Mouse (Mus musculus): ENCODE results near the gene Ptprm.

Gene Ptprm

DNA sequence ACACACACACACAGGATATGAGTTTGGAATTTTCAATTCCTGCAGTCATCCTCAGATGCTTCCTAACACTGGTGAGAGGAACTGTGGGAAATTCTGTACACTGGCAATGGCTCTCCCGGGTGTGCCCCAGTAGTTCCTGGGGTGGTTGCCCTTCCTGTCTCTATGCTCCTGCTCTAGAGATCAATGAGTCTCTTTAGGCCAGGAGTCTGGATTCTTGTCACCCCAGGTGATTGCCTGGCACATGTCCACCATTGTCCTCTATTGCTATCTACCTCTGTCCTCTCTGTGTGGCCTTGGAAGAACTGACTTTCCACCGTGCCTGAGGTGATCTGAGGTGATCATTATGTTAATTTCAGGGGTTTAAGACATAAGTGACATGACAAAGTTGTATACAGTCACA lies 10.8 kb downstream of the Ptprm start:
- DNase-seq, result no peak

- no peak for DNase-seq
These were observed 11.3 kb downstream of the Ptprm start for GRCm38 (mm10) chr17:67343006-67343405.

DNA sequence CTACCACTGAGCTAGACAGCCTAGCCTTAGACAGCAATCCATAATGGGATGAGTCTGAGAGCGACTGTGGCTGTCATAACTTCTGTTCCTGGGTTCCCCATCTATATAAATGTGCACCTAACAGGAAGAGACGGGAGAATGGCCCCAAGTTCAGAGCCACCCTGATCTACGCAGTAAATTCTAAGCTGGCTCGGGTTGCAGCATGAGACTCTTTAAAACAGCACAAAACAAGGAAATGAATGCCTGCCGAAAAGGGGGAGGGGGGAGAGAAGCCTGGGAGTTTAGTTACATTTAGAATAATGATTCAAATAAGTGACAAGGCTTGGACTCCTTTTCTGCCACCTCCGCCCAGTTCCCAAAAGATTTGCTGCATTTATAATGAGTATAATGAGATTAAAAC lies 13.9 kb downstream of the Ptprm start:
- no peak for DNase-seq

- DNase-seq, result no peak
These were observed 14.7 kb downstream of the Ptprm start for GRCm38 (mm10) chr17:67339569-67339968.

DNA sequence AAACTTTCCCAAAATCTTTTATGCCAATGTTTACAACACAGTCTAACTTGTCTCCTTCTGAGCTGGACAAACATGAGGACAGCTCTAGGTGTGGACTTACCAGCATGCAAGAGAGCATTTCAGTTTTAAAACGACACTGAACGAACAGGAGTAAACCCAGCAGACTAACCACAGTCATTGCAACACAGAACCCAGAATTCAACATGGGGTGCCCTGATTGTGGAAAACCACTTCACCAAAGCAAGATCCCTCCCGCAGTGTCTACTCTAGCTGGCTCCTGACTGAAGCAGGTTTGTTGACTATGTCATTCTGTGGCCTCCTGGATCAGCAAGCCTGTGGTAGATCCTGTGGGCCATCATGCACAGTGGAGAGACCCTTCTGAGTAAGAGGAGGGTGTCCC lies 19.9 kb downstream of the Ptprm start:
- no peak for DNase-seq

DNA sequence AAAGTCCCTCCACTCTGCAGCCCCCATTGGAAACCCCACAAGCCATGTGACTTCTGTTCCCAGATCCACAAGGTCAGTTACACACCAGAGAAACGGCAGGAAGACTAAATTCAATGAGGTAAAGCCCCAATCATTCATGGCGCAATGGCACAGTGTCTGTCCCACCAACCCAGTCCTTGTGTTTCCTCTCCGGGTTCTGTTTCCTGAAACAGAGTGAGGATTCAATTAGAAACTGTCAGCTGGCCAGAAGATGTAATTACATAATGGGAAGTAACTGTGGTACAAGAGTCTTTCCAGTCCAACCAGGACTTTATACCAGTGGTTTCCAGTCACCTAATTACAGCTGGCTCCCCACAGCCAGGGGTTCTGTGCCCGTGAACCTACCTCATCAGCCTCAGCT lies 24.8 kb downstream of the Ptprm start:
- no peak for DNase-seq

DNA sequence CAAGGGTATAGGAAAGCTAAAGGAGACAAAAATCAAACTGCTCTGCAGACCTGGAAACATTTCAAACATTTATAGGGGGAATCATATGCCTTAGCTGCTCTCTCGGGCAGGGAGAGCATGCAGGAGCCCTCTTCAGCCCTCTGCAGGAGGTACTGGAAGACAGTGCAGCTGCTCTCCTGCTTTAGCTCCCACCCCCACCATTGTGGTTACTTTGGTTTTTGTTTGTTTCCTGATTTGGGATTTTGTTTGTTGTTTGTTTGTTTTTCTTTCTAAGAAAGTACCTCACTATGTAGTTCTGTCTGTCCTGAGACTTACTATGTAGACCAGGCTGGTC lies 29.8 kb downstream of the Ptprm start:
- no peak for DNase-seq

DNA sequence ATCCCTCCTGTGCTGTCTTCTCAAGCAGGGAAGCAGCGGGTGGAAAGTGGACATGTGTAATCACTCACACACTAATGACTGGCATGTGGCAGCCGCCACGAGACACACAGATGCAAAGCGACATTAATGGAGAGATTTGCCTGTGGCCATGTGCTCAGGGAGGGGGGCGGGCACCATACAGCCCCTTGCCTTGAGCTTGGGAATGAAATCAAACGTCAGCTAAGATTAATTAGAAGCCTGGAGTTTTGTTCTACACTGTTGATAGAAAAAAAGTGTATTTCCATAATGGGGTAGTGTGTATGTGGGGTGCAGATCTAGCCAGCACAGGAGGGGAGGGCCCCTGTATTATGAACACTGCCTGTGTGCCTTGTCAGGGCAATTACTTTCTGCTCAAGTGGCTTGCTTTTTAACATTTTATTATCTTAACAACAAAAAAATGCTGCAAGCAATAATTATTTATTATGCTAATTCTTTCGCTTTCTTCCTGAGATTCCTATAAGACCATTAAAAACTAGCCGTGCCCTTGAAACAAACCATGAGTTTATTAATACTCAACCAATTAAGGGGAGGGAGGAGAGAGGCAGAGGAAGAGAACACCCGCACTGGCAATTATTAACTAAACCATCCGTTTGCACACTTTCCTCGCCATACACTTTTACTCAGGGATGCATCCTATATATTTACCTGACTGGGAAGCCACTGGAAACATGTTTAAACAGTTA lies 30.3 kb downstream of the Ptprm start:
- DNase-seq, result no peak

DNA sequence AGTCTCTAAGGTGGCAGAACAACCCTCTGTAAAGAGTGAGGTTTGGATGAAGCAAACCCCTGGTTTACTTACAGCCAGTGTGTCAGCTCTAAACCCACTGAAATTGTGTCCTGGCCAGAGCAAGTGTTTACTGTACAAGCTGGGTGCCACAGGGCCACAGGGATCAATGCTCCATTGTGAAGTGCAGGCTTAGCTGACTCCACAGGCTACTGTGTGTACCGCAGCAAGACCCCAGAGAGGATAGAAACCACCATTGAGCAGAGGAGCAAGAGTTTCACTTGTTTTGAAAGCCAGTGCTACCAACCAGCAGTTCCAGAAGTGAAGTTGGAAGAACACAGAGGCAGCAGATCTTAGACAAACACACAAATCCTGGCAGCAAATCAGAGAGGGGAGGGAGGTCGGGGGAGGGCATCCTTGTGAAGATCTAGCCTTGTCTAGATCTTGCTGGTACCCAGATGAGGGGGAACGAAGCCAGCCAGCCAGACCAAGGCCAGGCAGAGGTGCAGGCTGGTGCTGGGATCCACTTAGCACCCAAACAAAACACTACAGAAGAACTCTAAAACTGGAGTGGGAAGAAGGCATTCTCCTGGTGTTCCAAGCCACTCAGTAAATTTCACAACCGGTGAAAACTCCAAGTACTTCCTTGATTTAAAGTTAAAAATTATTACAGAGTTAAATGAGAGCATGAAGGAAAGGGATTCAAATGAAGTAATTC lies 39.6 kb downstream of the Ptprm start:
- DNase-seq, result no peak

DNA sequence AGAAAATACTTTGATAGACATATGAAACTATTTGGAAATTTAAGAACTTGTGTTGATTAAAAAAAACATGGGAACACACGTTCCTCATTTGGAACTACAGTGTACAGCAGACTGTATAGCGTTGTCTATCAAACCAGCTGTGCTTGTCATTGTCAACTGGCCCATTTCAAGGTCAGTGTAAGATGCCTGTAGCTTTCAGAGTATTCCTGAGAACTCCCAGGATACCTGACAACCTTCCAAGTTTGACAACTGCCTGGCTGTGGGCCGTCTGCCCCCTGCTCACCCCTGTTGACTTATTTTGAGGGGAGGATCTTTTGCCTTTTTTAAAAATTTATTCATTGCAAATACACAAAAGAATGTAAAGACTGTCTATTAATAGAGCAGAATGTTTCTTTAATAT lies 45.8 kb downstream of the Ptprm start:
- no peak for DNase-seq

GRCm38 (mm10) chr17:67306066-67306845 lies 48.0 kb downstream of the Ptprm start:
- DNase-seq, result no peak

GRCm38 (mm10) chr17:67304831-67305230 lies 49.4 kb downstream of the Ptprm start:
- no peak for DNase-seq

- peak; percentile 36 to 60 for DNase-seq
These were observed 50.7 kb downstream of the Ptprm start for GRCm38 (mm10) chr17:67303326-67304099.

DNA sequence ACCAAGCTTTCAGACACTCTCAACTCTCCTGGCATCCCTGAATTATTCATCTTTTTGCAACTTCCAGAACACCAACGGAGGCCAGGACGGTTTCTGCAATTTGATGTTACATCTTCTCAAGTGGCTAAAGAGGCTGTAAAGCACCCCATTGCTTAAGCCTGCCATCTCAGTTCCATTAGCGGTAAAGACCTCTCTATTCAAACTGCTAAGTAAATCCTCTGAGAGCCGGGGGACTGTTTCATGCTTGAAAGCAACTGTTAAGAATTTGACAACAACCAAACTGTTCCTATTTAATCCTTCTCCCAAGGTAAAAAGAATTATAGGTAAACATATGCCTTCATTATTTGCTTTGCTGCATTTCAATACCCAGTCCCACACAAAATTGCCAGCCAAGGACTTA lies 51.7 kb downstream of the Ptprm start:
- DNase-seq, result no peak

DNA sequence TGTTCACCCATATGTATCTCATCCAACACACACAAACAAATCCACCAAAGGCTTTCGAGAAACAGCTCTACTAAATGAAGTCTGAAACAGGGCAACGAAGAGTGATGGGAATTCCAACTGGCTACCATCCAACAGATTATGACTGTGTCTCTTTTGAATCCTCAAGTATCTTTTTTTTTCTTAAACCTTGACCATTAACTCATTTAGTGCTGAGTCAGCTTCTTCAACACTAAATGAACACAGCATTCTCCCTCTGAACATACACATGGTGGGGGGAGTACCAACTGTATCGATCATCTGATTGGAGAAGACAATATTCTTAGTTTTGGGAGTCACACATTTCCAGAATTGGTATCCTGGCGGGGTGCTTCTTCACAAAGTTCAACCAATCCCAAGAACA lies 52.2 kb downstream of the Ptprm start:
- no peak for DNase-seq

DNA sequence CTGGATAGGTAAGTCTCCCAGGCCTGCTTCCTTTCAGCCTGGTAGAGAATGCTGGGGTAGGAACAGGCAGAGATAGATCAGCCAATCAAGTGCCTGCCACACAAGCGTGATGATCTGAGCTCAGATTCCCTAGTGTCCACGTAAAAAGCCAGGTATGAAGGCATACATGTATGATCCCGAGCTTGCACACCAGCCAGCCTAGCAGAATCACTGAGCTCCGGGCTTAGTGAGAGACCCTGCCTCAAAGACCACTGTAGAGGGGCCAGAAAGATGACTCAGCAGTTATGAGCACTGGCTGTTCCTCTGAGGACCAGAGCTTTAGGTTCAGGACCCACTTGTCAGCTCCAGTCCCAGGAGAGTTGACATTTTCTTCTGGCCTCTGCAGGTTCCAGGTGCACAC lies 52.9 kb downstream of the Ptprm start:
- no peak for DNase-seq

DNA sequence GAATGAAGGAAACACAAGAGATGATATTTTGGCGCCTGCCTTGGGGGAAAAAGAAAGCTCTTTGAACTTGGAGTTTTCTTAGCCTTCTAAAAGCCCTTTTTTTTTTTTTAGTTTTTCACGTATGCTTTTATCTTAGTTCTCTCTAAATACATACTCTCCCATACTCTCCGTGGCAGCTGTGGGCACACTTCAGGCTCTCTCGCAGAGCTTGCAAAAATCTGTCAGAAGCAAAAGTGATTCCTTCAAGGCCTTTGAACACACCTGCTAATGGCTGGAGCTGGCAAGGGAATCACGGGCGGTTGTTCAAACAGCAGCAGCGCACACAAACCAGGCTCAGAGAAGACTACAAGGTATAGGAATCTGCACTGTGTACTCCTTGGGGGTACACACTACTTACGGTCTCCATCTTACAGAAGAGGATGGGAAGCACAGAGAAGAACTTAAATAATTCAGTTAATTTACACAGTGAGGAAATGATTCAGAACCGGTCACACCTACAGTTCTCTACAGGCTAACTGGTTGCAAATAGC lies 55.9 kb downstream of the Ptprm start:
- DNase-seq, result no peak

- no peak for DNase-seq
These were observed 57.4 kb downstream of the Ptprm start for GRCm38 (mm10) chr17:67296604-67297595.

- no peak for DNase-seq
These were observed 63.5 kb downstream of the Ptprm start for GRCm38 (mm10) chr17:67290662-67291240.

GRCm38 (mm10) chr17:67287501-67287900 lies 66.8 kb downstream of the Ptprm start:
- DNase-seq, result no peak

DNA sequence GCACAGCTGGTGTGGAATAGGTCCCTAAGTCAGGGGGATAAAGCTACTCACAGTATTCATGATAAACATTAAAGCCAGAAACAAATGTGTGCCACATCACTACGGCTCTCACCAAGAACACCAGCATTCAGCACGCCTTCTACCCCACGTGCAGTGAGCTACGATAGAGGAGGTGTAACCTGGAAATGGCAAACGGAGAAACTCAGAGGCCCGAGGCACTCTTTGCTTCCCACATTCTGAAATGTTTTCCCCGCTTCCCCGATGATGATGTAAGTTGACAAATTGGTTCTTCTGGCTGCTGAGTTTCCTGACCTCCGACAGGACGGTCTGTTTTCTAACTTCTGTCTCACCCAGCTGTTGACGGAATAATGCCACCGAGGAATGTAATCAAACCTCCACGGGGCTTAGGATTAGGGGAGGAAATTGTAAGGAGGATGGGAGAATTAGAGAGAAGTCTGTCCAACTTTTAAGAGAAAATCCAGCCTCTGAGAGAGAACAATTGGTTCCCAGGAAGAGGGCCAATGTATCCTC lies 72.6 kb downstream of the Ptprm start:
- DNase-seq, result no peak

Measured in cerebellum, postnatal 25 days (tissue).